Mouse (Mus musculus): Measurements from ENCODE around the gene Ablim1.

DNA sequence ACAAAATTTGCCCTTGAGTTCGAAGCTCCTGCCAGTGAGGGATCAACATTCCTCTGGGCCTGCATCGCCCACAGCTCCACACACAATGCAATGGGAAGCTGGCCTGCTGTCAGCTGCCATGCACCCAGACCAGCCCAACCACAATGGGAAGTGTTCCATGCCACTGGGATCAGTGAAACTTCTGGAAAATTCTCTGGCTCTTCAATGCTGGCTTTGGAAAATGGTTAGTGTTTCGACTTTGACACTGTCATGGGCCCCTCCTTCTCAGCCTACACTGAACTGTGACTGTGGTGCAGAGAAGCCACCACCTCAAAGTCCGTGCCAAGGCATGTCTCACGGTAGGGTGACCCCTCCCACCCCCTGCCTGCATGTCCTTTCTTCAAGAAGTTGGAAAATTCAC is 125.3 kb downstream of the Ablim1 start:
- TF ChIP-seq EP300 (IDR thresholded peaks at IDR 0.05; ENCODE audit: insufficient read depth, low read depth, low read length) (0 out of 2 replicates have a peak, but pooled peaks have one; percentile 40), CTCF (IDR thresholded peaks at IDR 0.05) (no peak), POLR2A (IDR thresholded peaks at IDR 0.05; ENCODE audit: insufficient read depth, low read depth, low read length) (no peak)

Measured in heart, adult 2 months (tissue).